Mouse (Mus musculus) MEL (cell line): ENCODE results near the gene Znrf1.

ENCODE experiments used
- POLR2A ChIP-seq, 2 experiments: IDR thresholded peaks; 2 replicates each; pipeline ENCODE4 v1.6.1; 2011 to 2012; ENCODE audit warnings: low read length in 2 of 2, mild to moderate bottlenecking in 2 of 2, control low read depth in 1 of 2, improper control_type of control experiment in 1 of 2, low read depth in 1 of 2, moderate library complexity in 1 of 2; ENCODE audit not compliant: control insufficient read depth in 1 of 2, insufficient read depth in 1 of 2, poor library complexity in 1 of 2
- USF2 ChIP-seq, 2 experiments: IDR thresholded peaks; 2 replicates each; pipeline ENCODE4 v1.6.1; 2011 to 2012; ENCODE audit warnings: improper control_type of control experiment in 2 of 2, low read length in 2 of 2, borderline replicate concordance in 1 of 2, inconsistent platforms in 1 of 2, low read depth in 1 of 2, mild to moderate bottlenecking in 1 of 2; ENCODE audit not compliant: insufficient read depth in 1 of 2

GRCm38 (mm10) chr8:111582386-111582785, 46.5 kb downstream of the Znrf1 start:
- no peak for TF ChIP-seq USF2 (IDR thresholded peaks at IDR 0.05; ENCODE audit: borderline replicate concordance in 1 of 2, insufficient read depth in 1 of 2, low read depth in 1 of 2, low read length in 2 of 2)
- TF ChIP-seq POLR2A (IDR thresholded peaks at IDR 0.05; ENCODE audit: control insufficient read depth in 1 of 2, insufficient read depth in 1 of 2, low read depth in 1 of 2, low read length in 2 of 2, poor library complexity in 1 of 2): no peak
